18 mouse cellular contexts compared by ENCODE assay signal in genomic region chr9:119215341-119215740, GRCm38 (mm10). TPM values are rescaled to one million over a fixed set of nuclear protein-coding genes. Genes with fewer than 3 reads are reported as not detected.
"Had no signal": no experiment of that assay in that cellular context is flagged by ENCODE, and none has a peak within 500 bp of the region (broad histone marks: within the 10 kb centered on the region; RNA-seq: fewer than 3 reads in every experiment).

No protein-coding gene starts in this region.

RNA-seq across cellular contexts. Expression of gene Slc22a13, which starts 6.4 kb away (rescaled TPM):
- polyA plus RNA-seq: forebrain, postnatal 0 days; gonadal fat pad, adult 2 months; heart, embryonic 10.5 days; heart, embryonic 12.5 days; heart, embryonic 14.5 days; heart, embryonic 16.5 days; hindbrain, embryonic 10.5 days; hindbrain, embryonic 14.5 days; hindbrain, embryonic 16.5 days; inflammation-experienced regulatory T-cells, adult 6 months; intestine, embryonic 15.5 days; intestine, postnatal 0 days; limb, embryonic 10.5 days; limb, embryonic 12.5 days; liver, embryonic 12.5 days had no signal

RNA-seq across cellular contexts. Expression of gene Gm47289, which starts 56.4 kb away (rescaled TPM):
- polyA plus RNA-seq: forebrain, postnatal 0 days; heart, embryonic 10.5 days; heart, embryonic 12.5 days; heart, embryonic 14.5 days; heart, embryonic 16.5 days; hindbrain, embryonic 10.5 days; hindbrain, embryonic 12.5 days; hindbrain, embryonic 14.5 days; hindbrain, embryonic 16.5 days; inflammation-experienced regulatory T-cells, adult 6 months; intestine, embryonic 15.5 days; intestine, postnatal 0 days; kidney, embryonic 15.5 days; limb, embryonic 10.5 days; limb, embryonic 12.5 days; liver, embryonic 12.5 days; liver, embryonic 14.5 days had no signal

RNA-seq across cellular contexts. Expression of gene Acaa1b, which starts 58.4 kb away (rescaled TPM):
- polyA plus RNA-seq: inflammation-experienced regulatory T-cells, adult 6 months had no signal
